Mouse (Mus musculus): Measurements from ENCODE around the gene Dcun1d2.

DNA sequence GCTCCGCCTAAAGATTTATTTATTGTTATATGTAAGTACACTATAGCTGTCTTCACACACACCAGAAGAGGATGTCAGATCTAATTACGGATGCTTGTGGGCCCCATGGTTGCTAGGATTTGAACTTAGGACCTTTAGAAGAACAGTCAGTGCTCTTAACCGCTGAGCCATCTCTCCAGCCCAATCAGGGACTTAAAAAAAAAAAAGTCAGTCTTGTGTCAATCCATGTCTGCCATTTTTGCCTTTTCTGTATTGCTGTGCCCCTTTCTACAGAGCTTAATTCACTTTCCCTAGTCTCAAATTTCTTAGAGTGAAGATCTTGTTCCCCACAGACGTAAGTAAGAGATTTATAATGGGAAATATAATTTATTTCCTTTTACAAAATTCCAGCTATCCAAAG is 69.5 kb downstream of the Dcun1d2 start:
- TF ChIP-seq CTCF (IDR thresholded peaks at IDR 0.05; ENCODE audit: extremely low read depth, insufficient read length, insufficient replicate concordance, low read depth, low read length) (no peak), POLR2A (IDR thresholded peaks at IDR 0.05; ENCODE audit: low read depth, low read length) (no peak)
